Mouse (Mus musculus): ENCODE data around the gene Suco. TPM values are rescaled to one million over a fixed set of nuclear protein-coding genes. Genes with fewer than 3 reads are reported as not detected.

Suco gene
- total and polyA plus RNA-seq, 2 experiments from 2014 or later: 18.5 to 39.6 TPM

DNA sequence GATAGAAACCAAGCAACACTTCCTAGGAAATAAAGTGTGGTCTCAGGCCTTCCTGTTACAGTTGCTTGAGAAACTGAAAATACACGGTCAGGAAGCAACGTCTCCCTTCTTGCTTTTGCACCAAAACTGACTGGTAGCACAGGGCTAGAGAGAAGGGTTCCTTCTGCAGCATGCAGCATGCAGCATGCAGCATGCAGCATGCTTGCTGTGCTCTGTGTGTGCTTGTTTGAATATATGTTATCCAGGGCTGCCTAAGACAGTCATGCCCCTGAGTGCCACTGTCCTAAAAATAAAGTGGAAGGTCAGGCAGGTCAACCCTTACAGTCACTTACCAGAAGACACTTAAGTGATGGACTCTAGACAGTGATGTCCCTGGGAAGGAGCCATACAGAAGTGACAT lies 17.6 kb upstream of the Suco start:
- Histone ChIP-seq H3K4me2 (ENCODE audit: low read depth) (no peak overlapping the region), H3K4me1 (ENCODE audit: insufficient read depth) (no peaks in the 10 kb centered on the region), H3K4me3 (ENCODE audit: low read depth, low read length) (no peak overlapping the region), H3K27me3 (ENCODE audit: insufficient read depth, low read length) (no peaks in the 10 kb centered on the region), H3K9ac (no peak overlapping the region), H3K36me3 (ENCODE audit: insufficient read depth) (no peaks in the 10 kb centered on the region), H3K9me3 (ENCODE audit: low read length) (no peaks in the 10 kb centered on the region), H3K27ac (ENCODE audit: low read depth, low read length) (no peak overlapping the region)
- no peak for DNase-seq
- no peak for TF ChIP-seq CTCF (IDR thresholded peaks at IDR 0.05; ENCODE audit: low read depth)
- 77% methylated on average over 2 of the region's 2 CpGs for WGBS
- no peak for ATAC-seq

GRCm38 (mm10) chr1:161888823-161889222 lies 12.3 kb upstream of the Suco start:
- no peak overlapping the region for H3K4me2 ChIP-seq (ENCODE audit: low read depth)
- no peaks in the 10 kb centered on the region for H3K4me1 ChIP-seq (ENCODE audit: insufficient read depth)
- no peak overlapping the region for H3K4me3 ChIP-seq (ENCODE audit: low read depth, low read length)
- ATAC-seq (no peak), DNase-seq (no peak)
- no peak for TF ChIP-seq CTCF (IDR thresholded peaks at IDR 0.05; ENCODE audit: low read depth)
- WGBS: 91% methylated on average over 3 of the region's 3 CpGs
- no peaks in the 10 kb centered on the region for H3K27me3 ChIP-seq (ENCODE audit: insufficient read depth, low read length)
- H3K36me3 ChIP-seq (ENCODE audit: insufficient read depth): no peaks in the 10 kb centered on the region
- H3K9me3 ChIP-seq (ENCODE audit: low read length): no peaks in the 10 kb centered on the region
- H3K27ac ChIP-seq (ENCODE audit: low read depth, low read length): no peak overlapping the region
- H3K9ac ChIP-seq: no peak overlapping the region

DNA sequence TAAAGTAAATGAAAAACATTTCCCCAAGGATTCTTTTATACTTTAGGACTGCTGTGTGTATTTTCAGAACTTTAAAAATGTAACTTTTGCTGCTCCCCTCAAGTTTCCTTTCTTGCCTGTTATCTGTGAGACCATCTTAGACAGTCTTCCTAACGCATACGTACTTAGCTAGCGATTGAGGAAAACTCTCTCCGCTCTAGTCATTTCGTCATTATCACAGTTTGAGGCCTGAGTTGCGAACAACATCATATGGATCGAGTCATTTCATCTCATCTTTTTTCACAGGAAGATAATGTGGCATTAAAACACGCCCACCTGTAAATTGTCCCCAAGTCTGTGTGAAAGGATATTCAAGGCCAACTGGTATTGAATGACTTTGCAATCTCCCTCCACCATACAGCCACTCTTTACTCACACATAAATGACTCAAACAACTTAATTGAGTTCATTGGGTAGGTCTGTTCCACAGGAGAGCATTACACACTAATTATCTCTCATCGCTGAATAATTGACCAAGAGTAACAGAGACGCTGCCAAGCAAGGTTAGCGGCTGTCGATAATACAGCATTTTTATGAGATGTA lies 11.3 kb upstream of the Suco start:
- H3K9me3 ChIP-seq (ENCODE audit: low read length): no peaks in the 10 kb centered on the region
- no peak overlapping the region for H3K27ac ChIP-seq (ENCODE audit: low read depth, low read length)
- no peaks in the 10 kb centered on the region for H3K4me1 ChIP-seq (ENCODE audit: insufficient read depth)
- DNase-seq (no peak), ATAC-seq (no peak)
- no peak overlapping the region for H3K4me3 ChIP-seq (ENCODE audit: low read depth, low read length)
- H3K36me3 ChIP-seq (ENCODE audit: insufficient read depth): no peaks in the 10 kb centered on the region
- no peak for TF ChIP-seq CTCF (IDR thresholded peaks at IDR 0.05; ENCODE audit: low read depth)
- no peaks in the 10 kb centered on the region for H3K27me3 ChIP-seq (ENCODE audit: insufficient read depth, low read length)
- no peak overlapping the region for H3K4me2 ChIP-seq (ENCODE audit: low read depth)
- WGBS: 82% methylated on average over 12 of the region's 12 CpGs
- no peak overlapping the region for H3K9ac ChIP-seq

DNA sequence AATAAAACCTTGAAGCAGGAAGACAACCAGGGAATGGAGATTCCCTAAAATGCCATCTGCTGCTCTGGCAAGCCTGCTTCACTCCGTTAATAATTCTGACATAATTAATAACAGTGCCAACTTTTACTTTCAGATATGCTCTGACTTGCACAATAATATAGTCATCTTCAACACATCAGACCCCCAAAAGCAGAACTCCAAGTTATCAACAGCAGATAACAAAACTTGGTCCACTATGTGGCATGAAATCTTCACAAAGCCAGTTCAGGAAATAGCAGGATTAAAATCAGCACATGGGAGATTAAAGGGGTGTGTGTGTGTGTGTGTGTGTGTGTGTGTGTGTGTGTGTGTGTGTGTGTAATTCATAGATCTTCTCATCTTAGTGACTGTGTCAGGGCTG lies 9.3 kb upstream of the Suco start:
- no peak overlapping the region for H3K27ac ChIP-seq (ENCODE audit: low read depth, low read length)
- DNase-seq: no peak
- 53% methylated on average over 1 of the region's 1 CpGs for WGBS
- ATAC-seq: no peak
- no peaks in the 10 kb centered on the region for H3K36me3 ChIP-seq (ENCODE audit: insufficient read depth)
- no peak overlapping the region for H3K4me2 ChIP-seq (ENCODE audit: low read depth)
- H3K4me1 ChIP-seq (ENCODE audit: insufficient read depth): no peaks in the 10 kb centered on the region
- no peaks in the 10 kb centered on the region for H3K27me3 ChIP-seq (ENCODE audit: insufficient read depth, low read length)
- no peaks in the 10 kb centered on the region for H3K9me3 ChIP-seq (ENCODE audit: low read length)
- no peak overlapping the region for H3K9ac ChIP-seq
- H3K4me3 ChIP-seq (ENCODE audit: low read depth, low read length): no peak overlapping the region
- no peak for TF ChIP-seq CTCF (IDR thresholded peaks at IDR 0.05; ENCODE audit: low read depth)

DNA sequence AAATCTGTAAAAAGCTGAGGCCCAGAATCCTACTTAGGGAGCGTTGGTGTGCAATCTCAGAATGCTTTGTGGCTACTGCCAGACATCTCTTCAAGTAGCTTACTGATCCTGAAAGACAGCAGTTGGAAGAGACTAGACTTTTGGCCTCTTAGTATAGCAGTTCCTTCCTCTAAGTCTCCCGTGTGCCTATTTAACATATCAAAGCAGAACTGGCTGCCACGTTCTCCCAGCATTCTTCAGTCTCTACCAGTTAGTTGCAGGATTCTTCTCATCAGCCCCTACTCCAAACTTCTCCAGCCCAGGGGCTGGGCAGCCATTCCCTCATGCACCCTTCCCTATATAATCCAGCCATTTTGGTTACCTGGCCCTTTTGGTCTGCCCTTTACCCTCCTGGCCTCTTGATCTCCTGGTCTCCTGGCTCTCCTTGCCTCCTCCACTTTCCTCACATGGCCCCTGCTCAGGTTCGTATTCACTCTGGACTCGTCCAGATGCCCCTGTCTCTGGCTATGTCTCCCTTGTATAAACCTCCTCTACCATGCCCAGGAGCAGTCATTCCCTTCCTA lies 1.2 kb upstream of the Suco start:
- TF ChIP-seq CTCF (IDR thresholded peaks at IDR 0.05; ENCODE audit: low read depth): no peak
- no peaks in the 10 kb centered on the region for H3K36me3 ChIP-seq (ENCODE audit: insufficient read depth)
- no peaks in the 10 kb centered on the region for H3K27me3 ChIP-seq (ENCODE audit: insufficient read depth, low read length)
- no peak overlapping the region for H3K27ac ChIP-seq (ENCODE audit: low read depth, low read length)
- no peak for DNase-seq
- no peaks in the 10 kb centered on the region for H3K9me3 ChIP-seq (ENCODE audit: low read length)
- H3K9ac ChIP-seq: no peak overlapping the region
- 11% methylated on average over 5 of the region's 5 CpGs for WGBS
- H3K4me1 ChIP-seq (ENCODE audit: insufficient read depth): peaks cover 16% of the 10 kb centered on the region; the same call in 1 of the 2 replicates
- peak overlapping the region; percentile 48 for H3K4me2 ChIP-seq (ENCODE audit: low read depth)
- no peak for ATAC-seq
- peak overlapping the region; percentile 73 for H3K4me3 ChIP-seq (ENCODE audit: low read depth, low read length)

DNA sequence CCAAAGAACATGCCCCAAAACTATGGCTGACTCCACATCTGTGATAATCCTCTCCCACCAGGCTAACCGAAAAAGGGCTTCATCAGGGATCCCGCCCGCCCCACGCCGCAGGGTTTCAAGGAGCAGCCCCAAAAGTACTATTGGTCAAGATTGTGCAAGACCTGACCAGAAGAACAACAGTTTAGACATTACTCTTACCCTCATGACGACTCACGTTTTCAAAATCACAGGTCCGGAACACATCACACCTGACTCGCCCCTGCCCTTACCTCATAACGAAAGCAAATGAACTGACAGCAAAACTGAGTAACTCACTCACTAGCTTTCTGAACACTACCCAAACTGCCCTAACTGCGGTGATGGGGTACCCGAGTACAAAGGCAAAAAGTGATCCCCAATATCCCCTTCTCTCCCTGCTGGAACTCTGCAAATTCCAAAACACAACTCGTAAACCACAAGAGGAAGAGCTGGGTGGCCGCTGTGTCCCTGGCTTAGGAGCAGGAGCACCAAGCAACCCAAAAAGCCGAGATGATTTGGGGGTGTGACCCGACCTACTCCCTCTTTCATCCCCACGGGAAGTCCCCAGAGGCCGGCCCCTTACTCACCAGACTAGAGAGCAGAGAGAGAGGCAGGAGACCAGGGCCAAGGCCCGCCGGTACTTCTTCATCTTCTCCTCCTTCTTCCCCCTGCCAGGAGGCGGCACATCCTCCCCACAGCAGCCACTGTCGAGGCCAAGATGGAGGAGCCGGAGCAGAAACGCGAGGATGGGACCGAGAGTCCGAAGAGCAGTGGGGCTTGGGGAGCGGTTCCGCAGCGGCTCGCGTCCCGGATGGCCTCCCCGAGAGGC lies 553 bp downstream of the Suco start:
- WGBS: under 1% methylated on average over 34 of the region's 34 CpGs
- Histone ChIP-seq H3K9ac (peak overlapping the region; percentile 83), H3K27ac (ENCODE audit: low read depth, low read length) (peak overlapping the region; percentile 95), H3K4me3 (ENCODE audit: low read depth, low read length) (peak overlapping the region; percentile 73), H3K9me3 (ENCODE audit: low read length) (no peaks in the 10 kb centered on the region), H3K36me3 (ENCODE audit: insufficient read depth) (no peaks in the 10 kb centered on the region), H3K4me1 (ENCODE audit: insufficient read depth) (peaks cover 16% of the 10 kb centered on the region; the same call in 1 of the 2 replicates), H3K4me2 (ENCODE audit: low read depth) (peak overlapping the region; percentile 76), H3K27me3 (ENCODE audit: insufficient read depth, low read length) (no peaks in the 10 kb centered on the region)
- ATAC-seq (peak; percentile 34), DNase-seq (no peak)
- TF ChIP-seq CTCF (IDR thresholded peaks at IDR 0.05; ENCODE audit: low read depth): peak; percentile 46; the same call in 1 of the 2 replicates

- Histone ChIP-seq H3K9me3 (ENCODE audit: low read length) (no peaks in the 10 kb centered on the region), H3K27me3 (ENCODE audit: insufficient read depth, low read length) (no peaks in the 10 kb centered on the region), H3K4me1 (ENCODE audit: insufficient read depth) (0 out of 2 replicates have a peak, but pooled peaks cover under 1% of the 10 kb centered on the region), H3K9ac (no peak overlapping the region), H3K4me2 (ENCODE audit: low read depth) (no peak overlapping the region), H3K4me3 (ENCODE audit: low read depth, low read length) (no peak overlapping the region), H3K36me3 (ENCODE audit: insufficient read depth) (no peaks in the 10 kb centered on the region), H3K27ac (ENCODE audit: low read depth, low read length) (no peak overlapping the region)
- DNase-seq (no peak), ATAC-seq (no peak)
- TF ChIP-seq CTCF (IDR thresholded peaks at IDR 0.05; ENCODE audit: low read depth): no peak
- WGBS: 72% methylated on average over 1 of the region's 1 CpGs
Observed at GRCm38 (mm10) chr1:161869422-161869821, 7.1 kb downstream of the Suco start.

Measured in forebrain, postnatal 0 days (tissue).